Mouse (Mus musculus) hindbrain, embryonic 14.5 days (tissue): ENCODE results near the gene Bhlhb9. TPM values are rescaled to one million over a fixed set of nuclear protein-coding genes. Genes with fewer than 3 reads are reported as not detected.
A peak's percentile ranks its signal among the peaks of the same experiment; 100 is the strongest.

Experiments
- ATAC-seq: fragments of 200-750 bp; cut with Nextera tagmentation; 2 replicates; pipeline ENCODE4 v1.8.0; 2017; ENCODE audit warnings: moderate number of reproducible peaks, mild to moderate bottlenecking, moderate TSS enrichment, moderate library complexity; ENCODE audit not compliant: low FRiP score
- DNase-seq: peaks from one replicate; pipeline ENCODE4 v3.0.0-alpha.2; 2015; ENCODE audit warnings: low spot score
- H3K27ac ChIP-seq: fragments of 300-500 bp; sonication (generic); 2 replicates; pipeline ENCODE4 v1.5.1; 2014; ENCODE audit warnings: mild to moderate bottlenecking, moderate library complexity
- H3K27me3 ChIP-seq: fragments of 300-500 bp; sonication (generic); 2 replicates; pipeline ENCODE4 v1.6.1; 2014; ENCODE audit warnings: mild to moderate bottlenecking, low read length, mixed read lengths; ENCODE audit not compliant: control insufficient read depth, insufficient read depth
- H3K36me3 ChIP-seq: fragments of 300-500 bp; sonication (generic); replicated peaks from 2 replicates; pipeline ENCODE4 v1.6.1; 2014; ENCODE audit not compliant: control insufficient read depth, insufficient read depth
- H3K4me1 ChIP-seq: fragments of 300-500 bp; sonication (generic); replicated peaks from 2 replicates; pipeline ENCODE4 v1.6.1; 2014; ENCODE audit warnings: antibody characterized with exemption, low read length, mixed read lengths; ENCODE audit not compliant: control insufficient read depth, insufficient read depth
- H3K4me2 ChIP-seq: fragments of 300-500 bp; sonication (generic); replicated peaks from 2 replicates; pipeline ENCODE4 v1.6.1; 2014; ENCODE audit warnings: mild to moderate bottlenecking, moderate library complexity
- H3K4me3 ChIP-seq: fragments of 300-500 bp; sonication (generic); replicated peaks from 2 replicates; pipeline ENCODE4 v1.5.1; 2014; ENCODE audit warnings: mild to moderate bottlenecking, low read length
- H3K9ac ChIP-seq: fragments of 300-500 bp; sonication (generic); 2 replicates; pipeline ENCODE4 v1.6.1; 2014
- H3K9me3 ChIP-seq: fragments of 300-500 bp; sonication (generic); 2 replicates; pipeline ENCODE4 v1.6.1; 2016; ENCODE audit warnings: low read length; ENCODE audit not compliant: control insufficient read depth
- WGBS: fragments of 180-500 bp; shearing (Covaris S2); extraction: QIAGEN DNeasy Blood & Tissue Kit; methylation state at CpG from one replicate; pipeline ENCODE4 v1.1.7; 2014; 5-methylcytosine and 5-hydroxymethylcytosine counted together
- polyA plus RNA-seq: library from polyadenylated mRNA; unstranded; fragments of >200 nt; fragmentation: Nextera tagmentation; extraction: Ambion mirVana; gene quantifications from 2 replicates; pipeline ENCODE4 v1.2.1, GENCODE M21; 2014

Gene Bhlhb9
- polyA plus RNA-seq, 1 experiment from 2014 or later, result 116 TPM

GRCm38 (mm10) chrX:135885411-135886233 is 88.2 kb downstream of the Bhlhb9 start:
- Histone ChIP-seq H3K27ac (peak overlapping the region; percentile 92), H3K4me1 (no peaks in the 10 kb centered on the region; the same call in 1 of the 2 replicates), H3K36me3 (peaks cover 26% of the 10 kb centered on the region), H3K4me2 (peak overlapping the region; percentile 53), H3K4me3 (peak overlapping the region; percentile 57), H3K9me3 (no peaks in the 10 kb centered on the region), H3K27me3 (no peaks in the 10 kb centered on the region), H3K9ac (peak overlapping the region; percentile 84)
- WGBS, result 16% methylated on average over 38 of the region's 41 CpGs
- peak; percentile 98 for ATAC-seq
- DNase-seq, result peak; percentile 74

DNA sequence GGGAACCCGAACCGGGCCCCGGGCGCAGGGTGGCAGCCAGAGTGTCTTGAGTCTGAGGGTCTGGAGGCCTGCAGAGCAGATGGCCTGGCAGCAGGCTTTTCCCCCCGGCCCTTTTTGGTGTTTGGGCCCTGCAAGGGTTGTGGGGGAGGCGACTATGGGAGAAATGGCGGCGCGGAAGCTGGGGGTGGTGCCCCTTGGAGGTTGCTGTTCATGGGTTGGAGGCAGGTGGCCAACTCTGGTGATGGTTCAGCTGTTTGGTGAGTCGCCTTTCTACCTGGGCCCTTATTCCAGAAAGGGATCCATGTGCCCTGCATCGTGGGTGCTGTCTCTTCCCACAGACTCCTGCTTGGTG is 88.8 kb downstream of the Bhlhb9 start:
- H3K9me3 ChIP-seq, result no peaks in the 10 kb centered on the region
- peak overlapping the region; percentile 53 for H3K4me2 ChIP-seq
- DNase-seq, result peak; percentile 24
- H3K36me3 ChIP-seq, result peaks cover 26% of the 10 kb centered on the region
- H3K9ac ChIP-seq, result peak overlapping the region; percentile 84
- no peaks in the 10 kb centered on the region for H3K27me3 ChIP-seq
- H3K4me3 ChIP-seq, result peak overlapping the region; percentile 57
- H3K27ac ChIP-seq, result peak overlapping the region; percentile 92
- no peak for ATAC-seq
- WGBS, result 23% methylated on average over 10 of the region's 11 CpGs
- H3K4me1 ChIP-seq, result no peaks in the 10 kb centered on the region; the same call in 1 of the 2 replicates

GRCm38 (mm10) chrX:135916580-135916979 is 119.2 kb downstream of the Bhlhb9 start:
- Histone ChIP-seq H3K27me3 (no peaks in the 10 kb centered on the region; the same call in 1 of the 2 replicates), H3K9me3 (no peaks in the 10 kb centered on the region), H3K27ac (peak overlapping the region; percentile 62), H3K4me2 (no peak overlapping the region), H3K4me1 (no peaks in the 10 kb centered on the region), H3K4me3 (no peak overlapping the region), H3K36me3 (no peaks in the 10 kb centered on the region), H3K9ac (no peak overlapping the region)
- DNase-seq (no peak), ATAC-seq (no peak)
- WGBS, result 65% methylated on average over 4 of the region's 4 CpGs

- no peaks in the 10 kb centered on the region for H3K4me1 ChIP-seq
- no peaks in the 10 kb centered on the region for H3K9me3 ChIP-seq
- H3K9ac ChIP-seq, result no peak overlapping the region
- H3K27me3 ChIP-seq, result no peaks in the 10 kb centered on the region; the same call in 1 of the 2 replicates
- no peak overlapping the region for H3K4me3 ChIP-seq
- H3K36me3 ChIP-seq, result no peaks in the 10 kb centered on the region
- H3K27ac ChIP-seq, result peak overlapping the region; percentile 62
- 18% methylated on average over 1 of the region's 1 CpGs for whole genome bisulfite sequencing
- peak; percentile 59; the same call in 1 of the 2 replicates for ATAC-seq
- DNase-seq, result peak; percentile 45
- no peak overlapping the region for H3K4me2 ChIP-seq
Observed at GRCm38 (mm10) chrX:135917116-135917515, 119.7 kb downstream of the Bhlhb9 start.

GRCm38 (mm10) chrX:135922162-135922561 is 124.8 kb downstream of the Bhlhb9 start:
- no peak overlapping the region for H3K4me2 ChIP-seq
- no peaks in the 10 kb centered on the region for H3K4me1 ChIP-seq
- H3K9me3 ChIP-seq, result no peaks in the 10 kb centered on the region

DNA sequence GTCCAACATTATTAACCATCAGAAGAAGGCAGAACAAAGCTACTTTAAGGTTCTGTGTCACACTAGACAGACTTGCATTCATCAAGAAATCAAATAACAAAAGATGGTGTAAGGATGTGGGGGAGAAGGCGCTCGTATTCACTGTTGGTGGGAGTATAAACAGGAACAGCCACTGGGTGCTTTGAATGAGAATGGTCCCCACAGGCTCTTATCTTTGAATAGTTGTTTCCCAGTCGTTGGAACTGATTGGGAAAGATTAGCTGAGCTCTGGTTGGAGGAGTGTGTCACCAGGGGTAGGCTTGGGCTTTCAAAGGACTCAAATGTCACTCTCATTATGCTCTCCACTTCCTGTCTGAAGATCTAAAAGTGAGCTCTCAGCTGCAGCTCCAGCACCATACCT is 128.5 kb downstream of the Bhlhb9 start:
- no peaks in the 10 kb centered on the region for H3K27me3 ChIP-seq
- 32% methylated on average over 3 of the region's 3 CpGs for WGBS
- no peak overlapping the region for H3K4me2 ChIP-seq
- H3K4me1 ChIP-seq, result no peaks in the 10 kb centered on the region
- H3K4me3 ChIP-seq, result no peak overlapping the region
- H3K36me3 ChIP-seq, result no peaks in the 10 kb centered on the region
- ATAC-seq, result no peak
- H3K9ac ChIP-seq, result no peak overlapping the region
- no peak overlapping the region for H3K27ac ChIP-seq
- no peaks in the 10 kb centered on the region for H3K9me3 ChIP-seq
- DNase-seq, result no peak

More at GRCm38 (mm10) chrX:135922162-135922561, 124.8 kb downstream of the Bhlhb9 start:
- DNase-seq (peak; percentile 40), ATAC-seq (no peak)
- Histone ChIP-seq H3K36me3 (no peaks in the 10 kb centered on the region), H3K4me3 (no peak overlapping the region), H3K9ac (no peak overlapping the region), H3K27ac (peak overlapping the region; percentile 14; the same call in 1 of the 2 replicates), H3K27me3 (no peaks in the 10 kb centered on the region; the same call in 1 of the 2 replicates)
- WGBS, result 61% methylated on average over 7 of the region's 7 CpGs

DNA sequence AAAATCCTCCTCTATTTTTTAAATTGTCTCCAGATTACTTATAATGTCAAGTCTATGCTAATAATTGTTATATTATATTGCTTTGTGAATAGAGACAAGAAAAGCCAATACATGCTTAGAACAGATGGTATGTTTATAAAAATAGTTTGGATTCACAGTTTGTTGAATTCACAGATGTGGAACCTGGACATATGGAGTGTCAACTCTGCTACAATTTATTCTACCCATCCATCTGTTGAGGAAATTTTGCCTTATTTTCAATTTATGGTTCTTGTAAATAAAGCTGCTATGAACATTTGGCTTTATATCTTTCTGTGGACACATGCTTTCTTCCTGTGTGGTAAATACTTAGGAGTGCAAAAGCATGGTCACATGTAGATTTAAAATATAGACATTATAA is 131.2 kb downstream of the Bhlhb9 start:
- Histone ChIP-seq H3K27me3 (no peaks in the 10 kb centered on the region), H3K4me2 (no peak overlapping the region), H3K9me3 (no peaks in the 10 kb centered on the region), H3K9ac (no peak overlapping the region), H3K36me3 (no peaks in the 10 kb centered on the region), H3K27ac (no peak overlapping the region), H3K4me3 (no peak overlapping the region), H3K4me1 (no peaks in the 10 kb centered on the region)
- ATAC-seq (no peak), DNase-seq (no peak)

DNA sequence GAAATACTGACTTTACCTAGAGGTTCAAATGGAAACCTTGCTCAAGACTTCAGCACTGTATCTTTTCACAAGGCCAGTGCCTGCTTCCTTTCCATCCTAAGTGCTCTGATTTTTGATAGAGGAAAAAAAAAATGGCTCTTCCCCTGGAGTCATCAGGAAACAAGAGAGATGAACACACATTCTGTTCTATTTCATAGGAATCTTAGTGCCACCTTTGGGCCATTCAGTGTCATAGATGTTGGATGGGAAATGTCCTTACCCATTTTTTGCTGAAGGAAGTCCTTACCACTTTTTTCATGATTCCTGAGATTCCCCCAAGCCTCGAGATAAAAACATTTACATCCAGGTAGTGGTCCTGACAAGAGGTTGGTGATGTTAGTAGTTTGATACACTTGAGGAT is 139.1 kb downstream of the Bhlhb9 start:
- DNase-seq (no peak), ATAC-seq (no peak)
- H3K36me3 ChIP-seq, result no peaks in the 10 kb centered on the region; the same call in 1 of the 2 replicates
- no peaks in the 10 kb centered on the region for H3K4me1 ChIP-seq
- 52% methylated on average over 1 of the region's 1 CpGs for WGBS
- H3K4me3 ChIP-seq, result no peak overlapping the region
- H3K27ac ChIP-seq, result no peak overlapping the region
- H3K9me3 ChIP-seq, result no peaks in the 10 kb centered on the region
- no peak overlapping the region; the same call in 1 of the 2 replicates for H3K9ac ChIP-seq
- H3K4me2 ChIP-seq, result no peak overlapping the region
- no peaks in the 10 kb centered on the region for H3K27me3 ChIP-seq
